Mouse (Mus musculus): ENCODE results near the gene BC052040.
A peak's percentile ranks its signal among the peaks of the same experiment; 100 is the strongest.

BC052040 gene

GRCm38 (mm10) chr2:115601280-115601679, 19.8 kb downstream of the BC052040 start:
- no peak for DNase-seq (ENCODE audit: low read depth)

GRCm38 (mm10) chr2:115602116-115602515, 20.6 kb downstream of the BC052040 start:
- no peak for DNase-seq (ENCODE audit: low read depth)

DNA sequence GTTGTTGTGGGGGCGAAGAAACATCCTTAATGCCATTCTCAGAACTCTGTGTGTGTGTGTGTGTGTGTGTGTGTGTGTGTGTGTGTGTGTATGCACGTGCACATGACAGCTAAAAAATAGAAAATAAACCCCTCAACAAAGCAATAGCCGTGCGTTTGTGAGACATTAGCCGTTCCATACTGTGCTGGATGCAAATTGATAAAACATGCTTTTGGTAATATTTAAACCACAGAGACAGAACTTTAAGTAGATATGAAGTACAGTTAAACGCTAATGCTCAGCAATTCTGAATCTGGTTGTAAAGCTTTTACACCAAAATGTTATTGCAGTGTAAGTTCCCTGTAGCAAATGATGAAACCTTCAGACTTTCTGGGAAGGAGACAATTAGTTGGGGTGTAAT, 22.6 kb downstream of the BC052040 start:
- no peak for DNase-seq (ENCODE audit: low read depth)

DNA sequence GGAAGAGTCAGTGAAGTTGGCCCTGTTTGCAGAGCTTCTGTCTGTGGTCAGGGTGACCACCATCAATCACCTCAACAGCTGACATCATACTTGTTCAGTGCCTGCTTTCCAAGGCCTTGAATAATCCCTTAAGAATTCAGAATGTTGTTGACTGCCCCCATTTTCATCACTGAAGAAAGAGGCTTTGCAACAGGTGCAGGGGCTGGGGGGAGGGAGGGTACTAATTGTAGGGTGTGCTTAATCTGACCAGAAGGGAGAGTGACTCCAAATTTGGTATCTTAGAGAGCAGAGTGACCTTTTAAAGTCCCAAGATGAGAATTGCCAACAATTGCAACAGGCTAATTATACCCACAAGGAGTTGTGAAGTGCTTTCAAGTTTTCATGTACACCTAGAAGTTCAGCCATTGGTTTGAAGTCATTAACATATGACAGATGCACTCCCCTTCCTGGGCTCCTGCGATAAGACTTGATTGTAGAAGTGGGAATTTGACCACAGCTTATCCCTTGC, 24.4 kb downstream of the BC052040 start:
- peak; percentile 70 for DNase-seq (ENCODE audit: low read depth)

GRCm38 (mm10) chr2:115609020-115609419, 27.5 kb downstream of the BC052040 start:
- DNase-seq (ENCODE audit: low read depth): no peak

GRCm38 (mm10) chr2:115610092-115610491, 28.6 kb downstream of the BC052040 start:
- DNase-seq (ENCODE audit: low read depth): no peak

- DNase-seq (ENCODE audit: low read depth): no peak
Measured at GRCm38 (mm10) chr2:115610503-115610902, 29.0 kb downstream of the BC052040 start.

- DNase-seq (ENCODE audit: low read depth): no peak
Measured at GRCm38 (mm10) chr2:115613830-115614520, 32.5 kb downstream of the BC052040 start.

DNA sequence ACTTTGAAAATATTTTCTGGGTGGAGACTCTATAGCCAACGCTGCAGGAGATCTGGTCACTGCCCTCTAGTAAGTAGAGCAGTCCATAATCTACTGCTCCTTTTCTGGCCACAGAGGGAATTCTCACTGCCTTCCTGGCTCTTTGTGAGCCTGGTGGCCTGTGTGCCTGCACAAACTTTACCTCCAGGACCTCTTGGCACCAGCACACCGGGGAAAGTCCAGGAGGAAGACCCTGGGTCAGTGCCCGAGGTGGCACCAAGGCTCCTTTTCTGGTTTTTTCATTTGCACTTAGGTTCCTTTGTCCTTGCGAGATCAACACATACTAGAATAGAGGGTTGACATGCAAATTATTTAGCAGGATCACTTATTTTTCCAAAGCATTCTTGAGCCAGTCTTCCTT, 47.0 kb downstream of the BC052040 start:
- DNase-seq (ENCODE audit: low read depth): no peak

DNA sequence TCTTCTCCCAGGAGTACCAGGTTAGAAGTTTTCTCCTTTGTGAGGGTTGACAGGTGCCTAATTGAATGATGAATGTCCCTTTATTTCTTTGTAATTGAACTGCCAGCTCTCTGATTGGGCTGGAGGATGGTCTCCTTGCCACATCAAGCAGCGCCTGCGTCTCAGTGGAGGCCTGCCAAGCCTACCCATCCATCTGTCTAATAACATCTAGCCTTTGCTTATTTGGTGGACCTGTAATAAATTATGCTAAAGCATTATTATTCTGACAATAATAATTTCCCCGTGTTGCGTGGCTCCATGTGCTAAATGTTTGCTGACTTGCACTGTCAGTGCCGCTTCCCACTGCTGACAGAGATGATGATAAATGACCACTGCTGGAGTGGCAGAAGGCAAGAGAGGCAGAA, 49.5 kb downstream of the BC052040 start:
- no peak for DNase-seq (ENCODE audit: low read depth)

- DNase-seq (ENCODE audit: low read depth): no peak
Measured at GRCm38 (mm10) chr2:115631826-115632225, 50.3 kb downstream of the BC052040 start.

DNA sequence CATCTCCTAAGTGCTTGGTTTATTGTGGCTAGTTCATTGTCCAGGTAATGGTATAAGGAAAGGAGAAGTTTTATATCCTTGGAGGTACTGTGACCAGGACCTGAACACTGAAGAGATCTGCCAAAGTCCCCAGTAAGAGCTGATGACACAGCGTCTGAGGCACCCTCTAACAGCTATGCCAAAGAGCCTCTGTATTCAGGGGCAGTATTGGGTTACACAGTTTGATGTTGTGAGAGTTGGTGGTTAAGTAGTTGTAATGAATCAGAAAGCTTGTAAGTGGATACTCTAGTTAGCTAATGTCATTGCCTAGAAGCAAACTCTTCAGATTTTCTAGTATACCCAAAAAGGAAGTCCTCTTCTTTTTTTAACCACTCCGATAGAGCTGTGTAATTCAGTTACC, 68.7 kb downstream of the BC052040 start:
- DNase-seq (ENCODE audit: low read depth): no peak

DNA sequence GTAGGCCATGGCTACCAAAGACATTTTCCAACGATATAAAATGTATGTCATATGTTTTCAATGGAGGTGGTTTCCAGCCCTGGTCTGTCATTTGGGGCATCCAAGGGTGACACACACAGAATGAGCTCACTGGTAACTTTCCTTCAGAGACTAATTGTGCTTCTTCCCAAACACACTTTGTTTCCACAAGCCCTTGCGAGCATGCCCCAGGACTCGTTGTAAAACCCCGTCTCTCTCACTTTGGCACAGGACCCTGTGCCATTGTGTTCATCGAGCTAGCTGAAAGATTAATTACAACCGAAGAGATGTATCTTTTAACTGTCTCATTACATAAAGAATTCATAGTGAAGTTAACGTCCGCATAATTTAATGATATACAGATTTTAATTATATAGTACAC, 78.2 kb downstream of the BC052040 start:
- DNase-seq (ENCODE audit: low read depth): no peak

DNA sequence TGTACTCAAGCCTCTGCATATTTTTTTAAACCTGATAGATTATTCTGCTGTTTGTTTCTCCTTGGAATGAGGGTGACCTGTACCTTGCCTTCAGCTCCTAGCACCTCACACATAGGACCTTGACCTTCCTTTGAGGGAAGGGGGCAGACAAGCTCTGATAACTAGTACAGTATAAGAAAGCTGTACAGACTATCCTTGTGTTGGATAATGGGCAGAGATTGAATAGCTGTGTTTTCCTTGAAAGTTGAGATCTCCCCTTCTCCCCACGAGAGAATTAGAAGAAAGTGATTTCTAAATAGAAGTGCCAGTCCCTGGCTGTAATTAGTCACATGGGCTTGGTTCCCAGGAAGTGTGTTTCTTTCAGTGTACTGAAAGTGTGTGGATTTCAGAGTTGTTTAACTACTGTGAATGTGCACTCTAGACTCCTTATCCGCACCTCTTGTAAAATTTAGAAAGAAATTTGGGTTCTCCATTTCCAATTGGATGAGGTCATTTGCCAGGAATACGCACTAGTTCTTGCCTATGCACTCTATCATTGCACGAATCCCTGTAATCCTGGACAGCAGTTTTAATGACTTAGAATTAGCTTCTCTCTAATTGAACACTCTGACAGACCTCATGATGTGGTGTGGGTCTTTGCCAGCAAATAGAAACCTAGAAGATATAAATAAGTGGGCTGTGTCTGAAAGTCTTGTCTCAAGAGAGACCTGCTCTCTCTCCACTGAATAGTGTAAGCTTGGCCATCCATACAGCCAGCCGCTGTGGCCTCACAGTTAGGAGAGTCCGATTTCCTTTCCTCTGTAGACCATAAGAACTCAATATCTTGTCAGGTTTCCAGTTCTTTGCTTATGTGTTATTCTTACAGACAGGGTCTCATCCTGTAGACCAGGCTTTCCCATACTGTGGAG, 79.0 kb downstream of the BC052040 start:
- no peak for DNase-seq (ENCODE audit: low read depth)

- no peak for DNase-seq (ENCODE audit: low read depth)
Measured at GRCm38 (mm10) chr2:115667516-115667915, 86.0 kb downstream of the BC052040 start.

DNA sequence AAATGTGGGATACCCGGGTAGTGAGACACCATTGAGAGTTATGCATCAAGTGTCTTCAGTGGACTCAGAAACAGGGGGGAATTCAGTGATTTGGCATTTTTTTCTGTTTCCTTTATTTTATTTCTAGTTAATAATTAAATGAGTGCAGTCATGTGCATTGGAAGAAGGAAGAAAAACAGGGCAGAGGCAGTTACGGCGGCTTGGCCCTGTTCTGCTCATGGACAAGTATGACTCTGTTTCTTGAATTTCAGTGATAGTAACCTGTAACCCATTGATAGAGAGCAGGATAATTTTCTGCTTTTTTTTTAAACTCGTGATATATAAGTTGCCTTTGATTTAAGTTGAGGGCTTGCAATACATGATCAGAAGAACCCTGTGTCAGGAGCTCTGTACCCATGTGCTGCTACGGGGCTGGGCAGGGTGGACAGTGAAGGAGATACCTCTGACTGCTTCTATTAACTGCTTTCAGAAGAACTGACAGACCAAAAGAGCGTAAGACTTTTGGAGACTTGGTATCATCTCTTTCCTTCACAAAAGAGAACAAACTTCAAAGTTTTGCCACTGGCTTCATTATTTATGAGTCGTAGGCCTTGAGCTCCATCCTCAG, 91.6 kb downstream of the BC052040 start:
- DNase-seq (ENCODE audit: low read depth): no peak

GRCm38 (mm10) chr2:115678786-115679185, 97.3 kb downstream of the BC052040 start:
- DNase-seq (ENCODE audit: low read depth): no peak

GRCm38 (mm10) chr2:115685250-115685649, 103.7 kb downstream of the BC052040 start:
- DNase-seq (ENCODE audit: low read depth): no peak

DNA sequence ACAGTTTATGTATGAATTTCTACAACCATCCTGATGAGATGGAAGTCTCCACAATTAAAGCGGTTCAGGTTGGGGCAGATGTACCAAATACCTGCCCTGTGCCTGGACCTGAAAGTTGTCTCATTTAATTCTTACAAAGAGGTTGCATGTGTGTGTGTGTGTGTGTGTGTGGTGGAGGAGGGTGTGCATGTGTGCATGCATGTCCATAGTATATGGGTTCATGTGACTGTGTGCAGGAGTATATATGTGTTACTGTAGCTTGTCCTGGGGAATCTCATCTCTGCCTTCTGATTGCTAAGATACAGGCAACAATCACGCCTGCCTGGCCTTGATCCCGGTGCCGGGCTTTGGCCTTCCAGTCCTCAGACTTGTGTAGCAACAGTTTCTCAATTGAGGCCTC, 106.1 kb downstream of the BC052040 start:
- DNase-seq (ENCODE audit: low read depth): no peak

DNA sequence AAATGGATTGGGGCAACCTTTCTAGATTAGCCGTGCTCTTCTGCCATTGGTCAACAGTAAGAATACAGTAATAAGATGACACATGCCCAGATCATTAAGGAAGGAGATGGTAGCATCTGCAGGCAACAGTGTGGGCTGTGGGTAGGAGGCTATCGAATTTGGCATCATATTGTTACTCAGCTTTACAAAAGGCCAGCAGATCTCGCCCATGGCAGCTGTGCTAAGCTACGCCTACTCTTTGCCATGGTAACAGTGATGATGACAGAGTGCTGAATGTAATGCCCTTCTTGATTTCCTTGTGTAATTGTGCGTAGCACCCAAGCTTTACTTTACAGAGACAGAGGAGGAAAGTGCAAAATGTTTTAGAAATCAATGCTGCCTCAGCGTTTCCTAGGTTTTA, 106.8 kb downstream of the BC052040 start:
- DNase-seq (ENCODE audit: low read depth): no peak

DNA sequence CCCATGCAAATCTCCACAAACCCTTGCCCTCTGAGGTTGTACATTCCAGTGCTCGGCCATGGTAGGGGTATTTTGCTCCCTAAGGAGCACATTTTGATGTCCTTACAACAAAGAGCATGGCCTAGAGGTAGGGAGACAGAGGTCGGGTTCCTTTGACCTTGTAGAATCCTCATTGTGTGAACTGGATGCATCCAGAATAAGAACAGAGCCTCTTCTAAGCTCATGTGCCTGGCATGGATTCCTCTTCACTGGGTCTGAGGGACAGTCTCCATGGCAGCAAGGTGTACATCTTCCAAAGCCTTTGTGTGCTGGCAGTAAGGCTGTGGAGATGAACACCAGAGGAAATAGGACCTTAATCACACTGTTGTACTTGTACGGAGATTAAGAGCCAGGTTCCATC, 112.3 kb downstream of the BC052040 start:
- DNase-seq (ENCODE audit: low read depth): no peak

DNA sequence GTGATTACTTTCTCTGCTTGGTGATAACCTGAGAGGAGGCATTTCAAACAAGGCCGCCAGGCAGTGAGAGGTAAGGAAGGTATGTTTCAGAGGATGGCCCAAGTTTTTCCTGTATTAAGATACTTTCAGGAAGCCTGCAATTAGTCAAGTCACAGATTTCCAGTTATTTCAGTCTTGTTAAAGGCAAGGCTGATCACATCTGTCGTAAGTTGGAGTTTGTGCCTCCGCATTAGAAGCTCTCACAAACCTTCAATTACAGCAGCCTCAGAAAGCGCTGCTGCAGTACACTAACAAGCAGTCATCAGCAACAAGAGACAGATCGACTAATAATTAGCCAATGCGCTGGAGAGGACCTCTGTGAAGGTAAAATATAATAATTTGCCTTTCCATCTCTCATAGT, 112.9 kb downstream of the BC052040 start:
- DNase-seq (ENCODE audit: low read depth): no peak

DNA sequence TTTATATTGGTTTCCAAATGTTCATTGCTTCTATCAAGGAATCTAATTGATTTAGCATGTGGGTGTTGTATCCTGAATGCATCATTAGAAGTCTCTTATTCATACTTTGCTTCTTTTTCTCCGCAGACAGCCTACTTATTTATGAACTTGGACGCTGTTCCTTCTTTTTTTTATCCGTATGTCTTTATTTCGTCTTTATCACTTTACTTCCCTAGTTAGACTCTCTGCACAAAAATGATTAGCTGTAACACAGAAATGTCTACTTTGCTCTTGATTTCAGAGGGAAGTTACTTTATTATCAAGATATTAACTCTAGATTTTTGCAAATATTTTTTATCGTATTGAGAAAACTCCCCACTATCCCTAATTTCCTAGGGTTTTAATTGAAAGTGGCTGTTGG, 117.5 kb downstream of the BC052040 start:
- DNase-seq (ENCODE audit: low read depth): no peak
